Mouse (Mus musculus) thymus, adult 18-20 months (tissue): Measurements from ENCODE around the gene Olfr248.
"Not testable (repeated sequence)": the region's sequence is repeated elsewhere in the genome, so short reads cannot be mapped to it uniquely, and the experiment has no call there.

Experiments
- DNase-seq, 2 experiments: peaks; one replicate each; pipeline ENCODE4 v3.0.0; 2022; ENCODE audit warnings: mixed read lengths in 2 of 2

The Olfr248 gene

GRCm38 (mm10) chr1:174390746-174391145 lies at the start of gene Olfr248:
Gene Olfr248 (plus strand): TSS chr1:174391046.
- DNase-seq, result no peak

- DNase-seq, result not testable (repeated sequence)
Observed at GRCm38 (mm10) chr1:174353636-174354035, 37.2 kb upstream of the Olfr248 start.

- no peak for DNase-seq
Observed at GRCm38 (mm10) chr1:174354640-174355039, 36.2 kb upstream of the Olfr248 start.

GRCm38 (mm10) chr1:174364882-174365451 lies 25.9 kb upstream of the Olfr248 start, which contains the start of gene Olfr417:
Gene Olfr417 (plus strand): TSS chr1:174365122.
- DNase-seq, result no peak

GRCm38 (mm10) chr1:174373799-174374198 lies 17.0 kb upstream of the Olfr248 start:
- no peak for DNase-seq

GRCm38 (mm10) chr1:174422959-174423358 lies 32.1 kb downstream of the Olfr248 start:
- no peak for DNase-seq

- no peak for DNase-seq
Observed at GRCm38 (mm10) chr1:174423764-174424163, 32.9 kb downstream of the Olfr248 start, which contains the start of gene Olfr414. Gene Olfr414 (plus strand): TSS chr1:174424064.

GRCm38 (mm10) chr1:174426180-174426986 lies 35.5 kb downstream of the Olfr248 start:
- DNase-seq, result no peak

GRCm38 (mm10) chr1:174427402-174427801 lies 36.6 kb downstream of the Olfr248 start:
- DNase-seq, result no peak

GRCm38 (mm10) chr1:174428407-174428806 lies 37.6 kb downstream of the Olfr248 start:
- no peak for DNase-seq

- no peak for DNase-seq
Observed at GRCm38 (mm10) chr1:174434121-174434520, 43.3 kb downstream of the Olfr248 start.
